Mouse (Mus musculus) CD8-positive naive resting alpha-beta T cell, adult 2 months (primary cell): ENCODE measurements around the gene Abhd16a.

Experiments
- DNase-seq, 2 experiments: peaks; one replicate each; pipeline ENCODE4 v3.0.0; 2022; ENCODE audit warnings: low read depth in 2 of 2, low spot score in 2 of 2

The Abhd16a gene

GRCm38 (mm10) chr17:35082841-35083576 is 6.1 kb upstream of the Abhd16a start:
- DNase-seq = no peak

GRCm38 (mm10) chr17:35083929-35084497 is 5.0 kb upstream of the Abhd16a start:
- no peak for DNase-seq

GRCm38 (mm10) chr17:35085208-35085865 is 3.7 kb upstream of the Abhd16a start, which contains the start of gene Ly6g6f:
Gene Ly6g6f (minus strand): TSS chr17:35085610.
- DNase-seq = no peak

GRCm38 (mm10) chr17:35088151-35088550 is 912 bp upstream of the Abhd16a start:
- DNase-seq = peak in 1 of 2 experiments; percentile 21

GRCm38 (mm10) chr17:35090166-35090932 is 1.3 kb downstream of the Abhd16a start:
- no peak for DNase-seq

- no peak for DNase-seq
Measured at GRCm38 (mm10) chr17:35092403-35093198, 3.5 kb downstream of the Abhd16a start.

- no peak for DNase-seq
Measured at GRCm38 (mm10) chr17:35094475-35095365, 5.7 kb downstream of the Abhd16a start.

GRCm38 (mm10) chr17:35096597-35096996 is 7.5 kb downstream of the Abhd16a start:
- DNase-seq = no peak

- no peak for DNase-seq
Measured at GRCm38 (mm10) chr17:35097164-35097655, 8.1 kb downstream of the Abhd16a start.

- DNase-seq = no peak
Measured at GRCm38 (mm10) chr17:35100196-35100765, 11.2 kb downstream of the Abhd16a start.

- DNase-seq = no peak
Measured at GRCm38 (mm10) chr17:35101161-35101560, 12.1 kb downstream of the Abhd16a start.

- DNase-seq = no peak
Measured at GRCm38 (mm10) chr17:35102299-35102698, 13.2 kb downstream of the Abhd16a start.

- DNase-seq = no peak
Measured at GRCm38 (mm10) chr17:35103221-35103690, 14.2 kb downstream of the Abhd16a start.

GRCm38 (mm10) chr17:35104079-35104478 is 15.0 kb downstream of the Abhd16a start:
- DNase-seq = no peak

- DNase-seq = no peak
Measured at GRCm38 (mm10) chr17:35104754-35105153, 15.7 kb downstream of the Abhd16a start.

- DNase-seq = no peak
Measured at GRCm38 (mm10) chr17:35105740-35106389, 16.8 kb downstream of the Abhd16a start.

- DNase-seq = no peak
Measured at GRCm38 (mm10) chr17:35106522-35106921, 17.5 kb downstream of the Abhd16a start.

GRCm38 (mm10) chr17:35108097-35108496 is 19.0 kb downstream of the Abhd16a start, which contains the start of gene Ly6g5c:
Gene Ly6g5c (plus strand): TSS chr17:35108279.
- DNase-seq = no peak
